Mouse (Mus musculus) midbrain, embryonic 16.5 days (tissue): ENCODE data around the gene Foxd1. TPM values are rescaled to one million over a fixed set of nuclear protein-coding genes. Genes with fewer than 3 reads are reported as not detected.

ENCODE experiments used
- ATAC-seq: fragments of 200-750 bp; cut with Nextera tagmentation; 2 replicates; pipeline ENCODE4 v1.8.0; 2017; ENCODE audit warnings: moderate TSS enrichment
- H3K27ac ChIP-seq: fragments of 300-500 bp; sonication (generic); 2 replicates; pipeline ENCODE4 v1.5.1; 2014; ENCODE audit warnings: mild to moderate bottlenecking, low read length, mixed read lengths
- H3K27me3 ChIP-seq: fragments of 300-500 bp; sonication (generic); 2 replicates; pipeline ENCODE4 v1.6.1; 2014; ENCODE audit warnings: low read depth, low read length, mixed read lengths; ENCODE audit not compliant: control insufficient read depth, insufficient read depth
- H3K36me3 ChIP-seq: fragments of 300-500 bp; sonication (generic); 2 replicates; pipeline ENCODE4 v1.6.1; 2014; ENCODE audit warnings: mild to moderate bottlenecking, low read length, moderate library complexity, mixed read lengths; ENCODE audit not compliant: control insufficient read depth, insufficient read depth
- H3K4me1 ChIP-seq: fragments of 300-500 bp; sonication (generic); 2 replicates; pipeline ENCODE4 v1.6.1; 2014; ENCODE audit warnings: mild to moderate bottlenecking, low read length, mixed read lengths; ENCODE audit not compliant: control insufficient read depth, insufficient read depth
- H3K4me2 ChIP-seq: fragments of 300-500 bp; sonication (generic); 2 replicates; pipeline ENCODE4 v1.6.1; 2014; ENCODE audit warnings: mild to moderate bottlenecking, low read length, mixed read lengths
- H3K4me3 ChIP-seq: fragments of 300-500 bp; sonication (generic); 2 replicates; pipeline ENCODE4 v1.5.1; 2014; ENCODE audit warnings: low read depth, mild to moderate bottlenecking, low read length, moderate library complexity, mixed read lengths
- H3K9ac ChIP-seq: fragments of 300-500 bp; sonication (generic); 2 replicates; pipeline ENCODE4 v1.6.1; 2014; ENCODE audit warnings: low read depth, low read length, mixed read lengths
- H3K9me3 ChIP-seq: fragments of 300-500 bp; sonication (generic); replicated peaks from 2 replicates; pipeline ENCODE4 v1.6.1; 2014; ENCODE audit warnings: mild to moderate bottlenecking, low read length, mixed read lengths; ENCODE audit not compliant: control insufficient read depth, poor library complexity, severe bottlenecking
- WGBS: fragments of 180-500 bp; shearing (Covaris S2); extraction: QIAGEN DNeasy Blood & Tissue Kit; methylation state at CpG from one replicate; pipeline ENCODE4 v1.1.7; 2014; 5-methylcytosine and 5-hydroxymethylcytosine counted together
- polyA plus RNA-seq: library from polyadenylated mRNA; unstranded; fragments of >200 nt; fragmentation: Nextera tagmentation; extraction: Ambion mirVana; gene quantifications from 2 replicates; pipeline ENCODE4 v1.2.1, GENCODE M21; 2015

Gene Foxd1
- polyA plus RNA-seq, 1 experiment from 2014 or later: 0.49 TPM

DNA sequence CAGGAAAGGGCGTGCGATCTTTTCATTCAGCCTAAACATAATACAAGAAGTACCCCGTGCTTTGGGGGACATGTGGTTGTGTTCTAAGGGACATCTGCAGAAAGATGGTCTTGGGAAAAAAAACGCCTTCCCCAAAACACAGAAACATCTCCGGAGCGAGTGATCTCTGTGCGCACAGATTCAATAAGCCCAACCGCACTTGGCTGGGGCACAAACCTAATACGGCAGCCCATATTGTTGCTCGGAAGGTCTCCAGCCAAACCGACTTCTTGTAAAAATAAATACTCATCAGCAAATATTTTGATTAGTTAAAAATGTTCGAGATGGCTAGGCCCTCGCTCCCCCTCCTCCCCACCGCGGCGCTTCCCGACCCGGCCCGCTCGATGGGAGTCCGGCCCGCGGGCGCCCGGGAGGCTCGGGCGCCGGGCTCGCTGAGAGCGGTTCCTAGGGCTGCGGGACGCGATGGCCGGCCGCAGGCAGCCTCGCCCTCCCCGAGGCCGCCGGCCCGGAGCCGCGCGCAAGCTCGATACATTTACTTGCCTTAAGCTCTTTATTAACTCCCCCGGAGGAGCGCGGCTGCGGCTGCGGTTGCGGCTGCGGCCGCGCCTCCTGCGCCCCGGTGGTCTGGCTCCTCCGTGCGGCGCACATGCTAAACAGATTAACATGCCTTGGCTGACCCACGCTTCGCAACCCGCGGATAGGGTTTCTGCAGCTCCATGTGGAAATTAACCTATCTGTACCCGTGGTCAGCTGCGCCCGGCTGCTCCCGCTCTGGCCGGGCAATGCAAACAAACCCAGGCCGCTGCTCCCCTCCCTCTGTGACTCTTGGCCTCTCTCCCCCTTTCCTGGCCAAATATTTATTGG lies 37.0 kb downstream of the Foxd1 start:
- H3K36me3 ChIP-seq: no peaks in the 10 kb centered on the region
- no peak overlapping the region for H3K27ac ChIP-seq
- H3K27me3 ChIP-seq: peaks cover 44% of the 10 kb centered on the region
- H3K4me2 ChIP-seq: peak overlapping the region; percentile 91
- peak overlapping the region; percentile 63 for H3K9ac ChIP-seq
- peaks cover 7% of the 10 kb centered on the region; the same call in 1 of the 2 replicates for H3K9me3 ChIP-seq
- under 1% methylated on average over 68 of the region's 68 CpGs for WGBS
- peak; percentile 58; the same call in 1 of the 2 replicates for ATAC-seq
- peaks cover 10% of the 10 kb centered on the region; the same call in 1 of the 2 replicates for H3K4me1 ChIP-seq
- peak overlapping the region; percentile 46 for H3K4me3 ChIP-seq

GRCm38 (mm10) chr13:98391635-98391990 lies 37.6 kb downstream of the Foxd1 start:
- Histone ChIP-seq H3K4me2 (peak overlapping the region; percentile 91), H3K27ac (no peak overlapping the region), H3K9me3 (peaks cover 2% of the 10 kb centered on the region; the same call in 1 of the 2 replicates), H3K4me1 (peaks cover 10% of the 10 kb centered on the region; the same call in 1 of the 2 replicates), H3K9ac (no peak overlapping the region), H3K36me3 (no peaks in the 10 kb centered on the region), H3K4me3 (peak overlapping the region; percentile 46), H3K27me3 (peaks cover 44% of the 10 kb centered on the region)
- WGBS: 3% methylated on average over 4 of the region's 4 CpGs
- no peak for ATAC-seq

GRCm38 (mm10) chr13:98392031-98392430 lies 38.0 kb downstream of the Foxd1 start:
- ATAC-seq: no peak

DNA sequence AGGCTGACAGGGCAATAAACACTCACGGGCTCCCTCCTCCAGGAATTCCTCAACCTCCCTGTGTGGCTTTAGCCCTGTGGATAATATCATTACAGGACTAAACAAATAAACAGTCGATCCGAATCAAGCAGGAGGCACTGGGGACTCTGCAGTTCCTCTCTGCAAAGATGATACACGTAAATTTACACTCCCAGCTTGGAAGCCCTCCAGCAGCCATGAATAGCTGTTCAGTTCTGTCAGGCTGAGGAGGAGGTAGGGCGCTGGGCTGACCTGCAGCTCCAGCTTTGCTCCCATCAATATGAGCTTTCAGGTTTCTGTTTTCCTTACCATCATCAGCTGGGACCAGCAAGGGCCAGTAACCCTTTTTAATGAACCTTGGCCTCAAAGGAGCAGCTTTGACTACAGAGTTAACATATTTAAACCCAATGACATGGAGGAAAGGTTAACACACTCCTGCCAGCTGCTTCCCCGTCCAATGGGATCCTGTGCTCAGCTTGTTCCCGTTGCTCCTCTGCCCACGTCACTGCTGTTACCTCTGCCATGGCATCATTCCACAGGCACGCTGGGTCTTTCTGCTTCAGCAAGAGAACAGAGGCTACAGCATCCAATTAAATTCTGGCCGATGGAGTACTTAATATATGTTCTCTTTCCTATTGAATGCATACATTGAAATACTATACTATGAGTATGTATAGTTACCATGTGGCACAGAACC lies 39.5 kb downstream of the Foxd1 start:
- peaks cover 10% of the 10 kb centered on the region; the same call in 1 of the 2 replicates for H3K4me1 ChIP-seq
- H3K4me2 ChIP-seq: no peak overlapping the region
- H3K27me3 ChIP-seq: peaks cover 39% of the 10 kb centered on the region
- 31% methylated on average over 10 of the region's 10 CpGs for WGBS
- H3K4me3 ChIP-seq: no peak overlapping the region
- no peaks in the 10 kb centered on the region for H3K9me3 ChIP-seq
- H3K9ac ChIP-seq: no peak overlapping the region
- no peaks in the 10 kb centered on the region for H3K36me3 ChIP-seq
- no peak for ATAC-seq
- no peak overlapping the region for H3K27ac ChIP-seq

More at GRCm38 (mm10) chr13:98392031-98392430, 38.0 kb downstream of the Foxd1 start:
- Histone ChIP-seq H3K27me3 (peaks cover 44% of the 10 kb centered on the region), H3K9me3 (no peaks in the 10 kb centered on the region), H3K9ac (no peak overlapping the region), H3K27ac (no peak overlapping the region), H3K4me2 (no peak overlapping the region), H3K4me1 (peaks cover 10% of the 10 kb centered on the region; the same call in 1 of the 2 replicates), H3K4me3 (no peak overlapping the region), H3K36me3 (no peaks in the 10 kb centered on the region)
- WGBS: 20% methylated on average over 6 of the region's 6 CpGs

Other genes starting within 250 kb of the Foxd1 start
- 33.3 and 35.1 TPM in 2 replicates for gene Arhgef28, start 147.8 kb upstream of the Foxd1 start, polyA plus RNA-seq
- gene Utp15, start 91.2 kb upstream of the Foxd1 start, polyA plus RNA-seq: 33.2 and 34.7 TPM in 2 replicates
- 76.0 and 88.0 TPM in 2 replicates for gene Ankra2, start 91.2 kb upstream of the Foxd1 start, polyA plus RNA-seq
- gene Gm21976, start 74.4 kb upstream of the Foxd1 start, polyA plus RNA-seq: not detected in 2 replicates
- gene Btf3, start 37.2 kb upstream of the Foxd1 start, polyA plus RNA-seq: 461 and 495 TPM in 2 replicates
- gene Gm10320, start 137.8 kb downstream of the Foxd1 start, polyA plus RNA-seq: 1.0 and 1.2 TPM in 2 replicates